Mouse (Mus musculus) cerebellum, adult 9-11 months (tissue): ENCODE measurements around the gene Cplx2.

ENCODE experiments used
- DNase-seq: peaks from one replicate; pipeline ENCODE4 v3.0.0; 2022

Cplx2 gene

DNA sequence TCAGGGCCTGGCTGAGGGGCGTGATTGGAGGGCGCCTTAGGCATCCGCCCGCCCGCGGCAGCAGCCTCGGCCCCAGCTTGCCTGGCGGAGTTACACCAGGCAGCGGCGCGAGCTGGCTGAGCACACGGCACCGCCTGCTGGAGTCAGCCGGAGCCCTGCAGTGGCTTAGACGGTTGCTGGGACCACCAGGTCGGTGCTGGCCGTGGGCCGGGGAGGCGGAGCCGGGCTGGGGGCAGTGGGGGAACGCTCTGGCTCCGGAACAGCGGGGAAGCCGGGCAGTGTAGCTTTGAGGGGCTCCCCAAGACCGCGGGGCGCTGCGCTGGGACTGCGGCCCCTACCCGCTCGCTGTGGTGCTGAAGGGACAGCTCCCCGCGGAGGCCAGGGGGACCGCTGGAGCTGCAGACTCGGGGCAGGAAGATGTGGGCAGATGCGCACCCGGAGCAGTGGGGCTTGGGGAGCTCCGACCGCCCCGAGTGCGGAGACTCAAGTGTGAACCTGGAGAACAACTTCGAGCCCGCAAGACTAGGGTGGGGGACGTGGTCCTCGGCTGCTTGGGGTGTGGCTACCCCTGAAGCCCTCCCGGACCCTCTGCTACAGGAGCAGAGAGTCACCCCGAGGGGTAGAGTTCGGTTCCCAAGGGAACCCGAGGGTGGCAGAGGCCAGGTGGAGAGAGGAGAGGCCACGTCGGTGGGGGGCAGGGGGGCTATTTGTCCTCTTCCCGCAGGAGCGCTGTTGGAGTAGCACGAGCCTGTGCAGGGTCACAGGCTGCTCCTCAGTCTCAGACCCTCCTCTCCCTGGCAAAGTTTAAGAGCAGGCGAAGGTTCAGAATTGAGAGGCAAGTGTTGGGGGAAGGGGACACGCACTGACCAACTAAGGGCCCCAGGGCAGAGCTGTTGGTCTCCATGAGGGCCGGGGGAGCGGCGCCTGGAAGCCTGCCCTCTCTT, 510 bp downstream of the Cplx2 start:
- peak; percentile 81 for DNase-seq

DNA sequence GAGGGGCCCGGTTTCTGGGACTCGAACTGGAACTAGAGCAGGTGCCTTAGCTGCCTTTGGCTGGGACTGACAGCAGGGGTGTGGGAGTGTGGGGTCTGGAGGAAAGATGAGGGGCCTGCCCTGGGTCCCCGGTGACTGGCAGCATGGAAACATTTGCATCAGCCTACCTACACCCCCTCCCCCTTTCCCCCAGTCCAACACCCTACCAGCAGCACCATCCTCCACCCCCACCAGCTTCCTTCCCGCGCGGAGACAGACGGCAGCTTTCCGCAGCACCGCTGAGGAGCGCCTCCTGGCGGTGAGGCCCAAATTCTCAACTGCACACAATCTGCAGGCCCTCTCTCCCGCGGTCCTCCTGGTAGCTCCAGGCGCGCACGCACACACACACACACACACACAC, 1.5 kb downstream of the Cplx2 start:
- peak; percentile 93 for DNase-seq

DNA sequence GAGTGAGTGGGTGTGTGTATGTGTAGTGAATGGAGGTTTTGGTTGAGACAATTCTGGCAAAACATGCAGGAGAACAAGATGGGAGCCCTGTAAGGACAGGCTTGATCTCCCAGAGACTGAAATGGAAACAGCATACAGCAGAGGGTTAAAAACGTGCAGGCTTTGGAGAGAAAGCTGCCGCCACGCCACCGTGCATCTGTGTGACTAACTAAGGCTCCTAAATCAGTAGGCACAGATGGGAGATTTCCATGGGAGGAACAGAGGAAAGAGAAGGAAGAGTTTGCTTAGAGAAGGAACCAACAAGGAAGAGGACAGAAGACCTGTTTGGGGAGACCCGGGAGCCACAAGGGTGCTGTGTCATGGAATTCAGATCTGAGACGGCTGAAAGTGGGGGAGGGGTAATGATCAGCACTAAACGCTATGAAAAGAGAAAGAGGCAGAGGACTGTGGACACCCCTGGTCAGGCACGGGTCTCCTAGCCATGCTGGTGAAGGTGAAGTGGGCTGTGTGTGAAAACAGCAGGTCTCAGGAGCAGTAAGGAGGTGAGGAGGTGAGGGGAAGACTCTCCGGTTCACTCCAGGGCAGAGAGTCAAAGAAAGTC, 3.1 kb downstream of the Cplx2 start:
- peak; percentile 58 for DNase-seq

DNA sequence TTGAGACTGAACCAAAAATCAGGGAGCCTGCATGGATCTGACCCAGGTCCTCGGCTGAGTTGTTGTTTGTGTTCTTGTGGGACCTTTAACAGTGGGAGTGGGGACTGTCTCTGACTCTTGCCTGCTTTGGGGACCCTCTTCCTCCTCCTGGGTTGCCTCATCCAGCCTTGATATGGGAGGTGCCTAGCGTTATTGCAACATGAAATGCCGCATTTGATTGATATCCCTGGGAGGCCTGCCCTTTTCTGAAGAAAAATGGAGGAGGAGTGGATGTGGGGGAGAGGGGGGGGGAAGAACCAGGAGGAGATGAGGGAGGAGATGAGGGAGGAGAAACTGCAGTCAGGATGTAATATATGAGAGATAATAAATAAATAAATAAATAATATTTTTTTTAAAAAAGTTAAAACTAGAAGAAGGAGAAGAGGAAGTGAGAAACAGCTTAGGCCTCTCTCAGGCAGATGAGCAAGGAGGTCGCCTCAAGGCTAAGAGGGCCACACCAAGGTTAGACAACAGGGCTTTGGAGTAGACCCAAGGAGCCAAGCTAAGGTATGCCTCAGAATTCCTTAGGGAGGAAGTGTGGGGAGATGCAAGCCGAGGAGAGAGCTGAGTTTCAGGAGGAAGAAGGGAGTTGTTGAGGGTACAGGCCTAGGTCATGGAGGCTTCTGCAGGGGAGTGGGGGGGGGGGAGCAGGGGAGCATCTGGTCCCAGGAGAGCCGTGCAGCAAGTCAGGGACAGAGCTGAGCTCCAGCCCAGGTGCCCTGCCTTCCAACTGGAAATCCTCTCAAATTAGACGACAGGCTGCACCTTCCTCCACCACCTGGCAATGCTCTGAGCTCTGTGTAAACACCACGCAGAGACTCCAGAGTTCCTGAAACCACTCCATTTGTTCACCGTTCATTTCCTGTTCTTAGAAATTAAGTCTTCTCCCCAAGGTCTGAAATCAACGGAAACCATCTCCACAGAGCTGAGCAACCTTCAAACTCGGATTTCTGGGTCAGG, 4.6 kb downstream of the Cplx2 start:
- peak; percentile 66 for DNase-seq

DNA sequence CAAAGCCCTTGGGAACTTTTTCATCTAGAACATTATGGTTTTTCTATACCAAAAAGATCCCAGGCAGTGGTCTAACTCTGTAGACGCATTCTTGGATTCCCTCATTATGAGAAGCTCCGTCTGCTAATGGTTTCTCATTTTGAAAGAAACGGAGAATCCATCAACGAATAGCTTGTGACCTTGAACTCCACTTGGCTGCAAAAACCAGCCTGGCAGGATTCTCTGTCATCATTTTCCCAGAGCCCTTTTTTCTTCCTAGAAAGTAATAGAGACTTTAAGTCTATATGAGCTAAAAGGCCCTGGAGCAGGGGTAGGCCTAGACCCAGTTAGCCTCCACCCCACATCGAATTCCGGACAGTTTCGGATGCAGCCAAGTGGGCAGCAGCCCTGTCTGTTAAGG, 5.6 kb downstream of the Cplx2 start:
- peak; percentile 24 for DNase-seq

DNA sequence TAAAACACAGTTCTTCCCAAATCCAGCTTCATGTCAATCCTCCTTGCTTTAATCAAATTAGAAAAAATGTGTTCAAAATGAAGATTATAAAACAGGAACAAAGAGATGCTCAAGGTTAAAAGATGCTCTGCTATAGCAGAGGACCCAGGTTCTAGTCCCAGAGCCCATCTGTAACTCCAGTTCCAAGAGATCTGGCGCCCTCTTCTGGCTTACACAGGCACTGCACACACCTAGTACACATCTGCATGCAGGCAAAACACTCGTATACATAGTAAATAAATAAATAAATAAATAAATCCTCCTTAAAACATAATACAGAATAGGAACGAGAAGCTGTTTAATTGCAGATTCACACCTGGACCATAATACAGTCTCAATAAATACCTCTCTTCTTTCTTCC, 6.9 kb downstream of the Cplx2 start:
- DNase-seq = peak; percentile 52

DNA sequence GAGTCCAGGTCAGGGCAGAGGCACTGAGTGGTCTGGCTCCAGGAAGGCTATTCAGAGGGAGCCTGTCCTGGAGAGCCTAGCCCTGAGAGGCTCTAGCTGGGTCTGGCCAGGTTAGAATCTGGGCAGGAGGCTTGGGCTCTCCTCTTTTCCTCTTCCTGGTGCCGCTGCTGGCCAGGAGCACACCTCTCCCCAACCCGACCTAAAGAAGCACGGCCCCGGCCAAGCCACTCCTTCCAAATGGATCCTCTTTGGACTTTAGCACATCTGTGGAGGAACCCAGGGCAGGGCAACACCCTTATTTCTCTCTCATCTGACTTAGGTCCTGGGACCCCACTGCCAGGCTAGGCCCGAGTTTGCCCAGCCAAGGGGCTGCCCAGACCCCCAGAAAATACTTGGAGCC, 9.3 kb downstream of the Cplx2 start:
- peak; percentile 51 for DNase-seq

DNA sequence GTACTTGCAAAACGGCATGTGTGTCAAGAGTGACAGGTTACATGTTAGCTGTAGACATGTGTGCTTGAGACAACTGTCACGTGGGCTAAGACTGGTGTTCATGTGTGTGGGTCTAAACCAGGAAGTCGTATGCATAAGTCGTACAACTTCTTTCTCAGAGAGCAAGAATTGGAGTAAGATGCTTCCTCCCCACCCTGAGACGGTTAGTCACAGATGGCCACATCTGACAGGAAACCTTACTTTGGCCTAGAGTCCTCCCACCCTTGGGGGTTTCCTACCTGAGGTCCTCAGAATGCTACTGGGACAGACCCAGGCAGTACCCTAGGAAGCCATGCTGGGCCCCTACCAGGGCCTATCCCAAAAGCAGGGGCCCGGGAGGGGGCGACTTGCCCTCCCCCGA, 10.2 kb downstream of the Cplx2 start:
- DNase-seq = peak; percentile 34

DNA sequence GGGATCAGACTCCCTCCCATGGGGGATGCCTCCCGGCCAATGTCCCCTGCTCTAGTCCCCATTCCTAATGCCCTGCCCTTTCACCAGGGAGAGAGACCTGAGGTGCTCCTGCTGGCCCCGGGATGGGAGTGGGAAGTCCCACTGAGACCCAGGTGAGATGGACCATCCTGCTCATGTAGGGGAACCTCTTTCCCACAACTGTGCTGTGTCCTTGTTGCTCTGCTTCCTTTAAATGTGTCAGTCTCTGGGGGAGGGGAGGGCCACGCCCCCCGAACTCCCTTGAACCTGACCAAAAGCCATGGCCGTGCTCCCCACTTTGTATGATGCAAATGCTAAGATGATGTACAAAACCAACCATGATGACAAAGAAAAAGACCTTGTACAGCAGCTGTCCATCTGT, 12.4 kb downstream of the Cplx2 start:
- peak; percentile 63 for DNase-seq

DNA sequence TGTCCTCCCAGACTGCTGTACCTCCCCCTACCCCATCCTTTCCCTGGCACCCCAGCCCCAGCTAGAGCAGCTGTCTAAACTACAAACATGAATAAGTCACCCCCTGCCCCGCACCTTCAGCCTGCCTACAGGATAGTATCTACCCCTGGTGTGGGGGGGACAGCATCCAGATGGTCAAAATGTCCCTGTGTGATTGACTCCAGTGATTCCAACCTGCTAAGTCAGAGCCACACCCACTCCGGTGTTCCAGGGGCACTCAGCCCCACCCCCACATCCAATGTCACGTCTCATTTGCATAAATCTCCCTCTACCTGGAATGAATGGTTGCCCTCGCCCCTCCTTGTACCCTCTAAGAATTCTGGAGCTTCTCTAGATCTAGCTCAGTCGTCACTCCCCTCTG, 13.4 kb downstream of the Cplx2 start:
- peak; percentile 68 for DNase-seq

DNA sequence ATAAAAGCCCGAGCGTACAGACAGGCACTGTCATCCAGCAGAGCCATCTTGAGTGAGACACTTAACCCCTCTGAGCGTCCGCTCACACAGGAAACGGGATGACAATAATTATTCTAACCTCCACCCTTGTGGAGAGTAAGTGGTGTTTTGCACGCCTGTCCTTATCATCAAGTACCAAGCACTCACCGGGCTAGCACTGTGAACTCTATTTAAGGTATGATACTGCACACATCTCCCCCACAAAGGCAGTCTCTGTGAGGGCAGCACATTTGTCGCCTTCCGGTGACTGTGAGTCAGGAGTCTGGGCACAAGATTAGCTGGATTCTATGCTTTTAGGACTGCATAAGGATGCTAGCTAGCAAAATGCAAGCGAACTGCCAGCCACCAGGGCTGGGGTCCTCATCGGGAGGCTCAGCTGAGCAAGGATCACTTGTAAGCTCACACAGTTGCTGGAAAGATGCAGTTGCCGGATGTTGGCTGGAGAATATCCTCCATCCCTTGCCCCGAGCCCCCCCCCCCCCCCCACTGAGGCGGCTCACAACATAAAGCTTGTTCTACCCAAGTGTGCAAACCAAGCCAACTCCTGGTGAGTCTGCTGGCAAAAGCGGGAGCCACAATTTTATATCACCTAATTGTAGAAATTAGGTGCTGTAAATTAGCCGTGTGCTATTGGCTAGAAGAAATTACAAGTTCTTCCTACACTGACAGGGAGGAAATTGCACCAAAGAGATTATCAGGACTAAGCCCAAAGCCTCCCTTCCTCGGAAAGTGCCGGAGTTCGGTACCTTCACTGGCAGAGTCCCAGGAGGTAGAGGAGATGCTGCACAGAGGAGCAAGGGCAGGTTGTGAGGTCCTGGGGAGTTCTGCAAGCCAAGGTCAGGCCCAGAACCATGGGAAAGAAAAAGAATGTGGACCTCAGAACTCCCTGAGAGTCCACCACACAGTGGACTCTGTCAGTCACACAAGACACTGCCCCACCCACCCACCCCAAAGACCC, 14.2 kb downstream of the Cplx2 start:
- DNase-seq = peak; percentile 59

DNA sequence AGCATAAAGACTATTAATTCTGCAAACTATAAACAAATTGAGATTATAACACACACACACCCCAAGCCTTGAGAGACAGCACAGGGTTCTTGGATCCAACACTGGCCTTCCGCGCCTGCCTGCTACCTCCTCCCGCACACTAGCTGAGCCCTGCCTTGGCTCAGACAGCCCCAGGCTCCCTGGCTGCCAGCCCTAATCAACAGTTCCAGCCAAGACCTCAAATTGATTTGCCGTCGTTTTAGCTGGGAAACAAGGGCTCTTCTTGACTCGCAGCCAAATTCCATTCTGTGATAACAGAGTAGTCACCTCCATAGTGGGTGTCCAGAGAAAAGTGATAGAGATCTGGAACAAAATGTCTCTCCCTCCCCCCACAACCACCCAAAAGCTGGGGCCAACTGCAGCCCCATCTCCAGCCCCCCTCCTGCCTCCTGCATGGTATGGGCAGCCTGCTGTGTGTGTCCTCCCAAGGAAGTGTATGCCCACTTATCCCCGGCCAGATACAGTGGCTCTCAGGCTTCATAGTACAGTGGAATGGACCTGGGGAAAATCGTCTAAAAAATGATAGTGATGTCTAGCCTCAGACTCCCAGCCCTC, 18.9 kb downstream of the Cplx2 start:
- DNase-seq = peak; percentile 74

DNA sequence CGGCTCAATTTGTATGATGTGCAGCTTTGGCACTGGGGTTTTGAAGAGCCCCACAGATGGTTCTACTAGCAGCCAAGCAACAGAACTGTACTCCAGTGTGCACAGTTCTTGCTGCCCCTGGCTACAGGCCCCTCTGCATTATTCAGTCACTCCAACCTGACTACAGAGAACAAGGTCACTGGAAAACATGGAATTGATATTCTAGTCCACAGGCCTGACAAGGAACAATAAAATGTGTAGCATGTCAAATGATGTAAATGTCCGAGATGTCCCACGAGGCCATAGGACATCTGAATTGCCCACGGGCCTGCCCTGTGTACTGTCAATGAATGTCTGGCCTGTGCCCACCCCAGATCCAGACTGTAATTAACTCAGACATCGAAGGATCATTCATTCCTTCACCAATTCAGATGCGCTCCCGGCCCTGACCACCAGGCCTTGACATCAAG, 19.4 kb downstream of the Cplx2 start:
- no peak for DNase-seq

DNA sequence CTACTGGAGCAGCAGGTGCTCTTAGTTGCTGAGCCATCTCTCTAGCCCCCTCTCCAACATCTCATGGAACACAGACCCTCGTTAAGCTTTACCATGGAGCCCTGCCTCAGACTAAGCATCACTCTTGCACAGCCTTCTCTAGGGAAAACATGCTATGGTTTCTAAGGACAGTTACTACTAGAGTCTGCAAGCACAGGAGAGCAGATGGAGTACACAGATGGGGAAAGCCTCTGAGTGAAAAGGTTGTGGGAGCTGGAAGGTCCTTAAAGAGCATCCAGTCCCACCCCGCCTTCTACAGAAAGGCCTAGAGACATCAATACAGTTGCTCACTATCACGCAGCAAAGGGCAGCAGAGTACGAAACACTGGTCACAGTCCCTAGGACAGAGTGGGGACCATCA, 20.2 kb downstream of the Cplx2 start:
- DNase-seq = no peak

DNA sequence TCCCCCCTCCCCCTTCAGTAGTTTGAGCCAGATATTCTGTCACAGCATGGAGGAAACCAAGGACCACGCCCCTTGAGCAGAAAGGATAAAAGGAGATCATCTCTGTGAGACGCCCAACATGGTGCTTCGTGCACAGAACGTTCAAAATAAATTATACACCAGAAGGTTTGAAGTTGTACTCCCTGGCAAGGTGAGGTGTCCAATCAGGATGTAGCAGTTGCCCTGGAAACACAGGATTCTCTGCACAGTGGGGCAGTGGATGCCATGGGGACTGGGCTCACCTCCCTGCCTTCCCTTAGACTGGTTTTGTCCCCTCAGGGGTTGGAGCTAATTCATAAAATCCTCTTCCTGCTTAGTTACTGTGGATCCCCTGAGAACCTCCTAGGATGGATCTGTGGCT, 25.9 kb downstream of the Cplx2 start:
- DNase-seq = no peak

DNA sequence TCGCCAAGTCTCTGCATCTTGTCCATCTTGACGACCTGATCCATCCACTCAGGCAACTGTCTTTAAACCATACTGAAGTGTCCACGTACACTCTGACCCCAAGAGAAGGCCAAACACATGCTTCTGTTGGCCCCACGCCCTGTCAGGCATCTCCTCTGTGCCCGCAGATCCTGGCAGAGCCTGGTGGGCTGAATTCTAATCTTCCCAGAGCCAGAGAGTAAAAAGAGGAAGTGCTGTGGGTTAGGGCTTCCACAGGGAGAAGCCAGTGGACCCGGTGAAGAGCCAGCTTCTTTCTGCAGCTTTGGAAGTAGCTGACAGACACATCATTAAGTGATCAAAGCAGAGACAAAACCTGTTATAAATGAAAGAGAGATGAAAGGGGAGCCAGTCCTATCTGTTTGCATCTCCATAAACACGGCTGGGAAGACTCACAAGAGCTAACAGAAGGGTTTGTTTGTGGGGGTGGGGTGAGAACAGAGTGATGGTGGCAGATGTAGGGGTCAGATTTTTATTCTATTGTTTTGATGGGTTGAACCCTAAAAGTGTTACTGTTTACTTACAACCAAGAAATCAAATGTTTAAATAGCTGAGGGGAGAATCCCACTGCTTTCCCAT, 29.5 kb downstream of the Cplx2 start:
- DNase-seq = no peak

DNA sequence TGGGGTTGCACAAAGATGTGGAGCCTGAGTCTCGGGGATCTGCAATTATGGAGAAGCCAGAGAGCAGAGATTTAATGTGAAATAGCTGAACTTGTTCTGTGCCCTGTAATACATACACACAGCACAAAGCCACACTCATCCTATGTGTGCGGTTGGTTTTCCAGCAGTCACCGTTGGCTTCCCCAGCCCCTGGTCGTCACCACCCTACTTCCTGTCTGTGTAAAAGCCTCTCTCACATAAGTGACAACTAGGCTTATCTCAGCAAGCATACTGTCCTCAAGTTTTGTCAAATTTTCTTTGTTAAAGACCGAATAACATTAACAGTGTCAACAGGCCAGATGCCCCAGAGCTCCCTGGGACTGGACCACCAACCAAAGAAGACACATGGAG, 30.0 kb downstream of the Cplx2 start:
- DNase-seq = no peak

DNA sequence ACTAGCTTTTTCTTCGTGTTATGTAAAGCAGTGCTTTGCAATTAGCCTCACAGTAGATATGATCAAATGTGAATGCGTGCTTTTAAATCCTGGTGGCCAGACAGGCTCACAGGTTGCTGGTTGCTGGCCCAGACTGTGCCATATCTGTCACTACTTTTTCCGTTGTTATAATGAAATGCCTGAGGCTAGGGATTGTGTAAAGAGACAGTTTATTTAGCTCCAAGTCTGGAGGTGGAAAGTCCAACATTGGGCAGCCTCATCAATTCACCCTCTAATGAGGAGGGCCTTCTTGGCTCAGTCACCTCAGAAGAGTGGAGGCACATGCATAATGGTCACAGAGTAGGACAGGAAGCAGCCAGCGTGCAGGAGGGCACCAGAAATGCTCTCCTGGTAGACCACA, 31.2 kb downstream of the Cplx2 start:
- DNase-seq = no peak

DNA sequence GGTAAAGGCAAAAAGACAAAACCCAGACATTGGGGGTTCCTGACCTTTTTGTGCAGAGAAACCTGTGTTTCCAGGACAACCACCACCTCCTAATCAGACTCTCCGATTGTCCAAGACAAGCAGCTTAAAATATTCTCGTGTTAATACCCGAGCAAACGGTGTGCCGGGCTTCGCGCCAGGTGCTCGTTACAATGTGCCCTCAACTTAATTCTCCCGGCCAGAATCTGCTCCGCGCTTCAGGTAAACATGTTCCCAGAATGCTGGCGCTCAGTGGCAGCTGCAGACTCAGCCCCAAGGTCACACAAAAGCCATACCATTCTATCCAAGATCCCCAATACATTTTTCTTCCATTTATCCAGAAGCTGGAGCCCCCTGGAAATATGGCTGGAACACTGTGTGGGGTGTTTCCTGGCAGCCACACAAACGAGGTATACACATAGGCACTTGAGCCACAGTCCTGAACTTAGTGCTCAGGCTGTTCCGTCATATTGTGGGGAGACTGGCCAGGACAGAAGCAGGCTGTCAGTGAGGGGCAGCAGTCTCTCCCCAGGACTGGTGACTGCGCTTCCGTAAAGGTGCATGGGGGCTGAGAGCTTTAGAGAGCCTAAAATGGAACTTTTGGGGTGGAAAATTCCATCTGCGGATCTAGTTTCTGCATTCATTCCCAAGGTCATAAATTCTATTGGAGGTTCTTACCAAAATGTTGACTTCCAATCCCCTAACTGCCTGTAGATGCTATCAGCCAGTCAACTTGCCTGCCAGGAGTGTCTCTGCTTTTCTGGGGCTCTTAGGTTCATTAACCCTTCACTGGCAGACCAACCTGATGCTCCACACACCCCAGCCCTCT, 32.3 kb downstream of the Cplx2 start:
- DNase-seq = no peak

DNA sequence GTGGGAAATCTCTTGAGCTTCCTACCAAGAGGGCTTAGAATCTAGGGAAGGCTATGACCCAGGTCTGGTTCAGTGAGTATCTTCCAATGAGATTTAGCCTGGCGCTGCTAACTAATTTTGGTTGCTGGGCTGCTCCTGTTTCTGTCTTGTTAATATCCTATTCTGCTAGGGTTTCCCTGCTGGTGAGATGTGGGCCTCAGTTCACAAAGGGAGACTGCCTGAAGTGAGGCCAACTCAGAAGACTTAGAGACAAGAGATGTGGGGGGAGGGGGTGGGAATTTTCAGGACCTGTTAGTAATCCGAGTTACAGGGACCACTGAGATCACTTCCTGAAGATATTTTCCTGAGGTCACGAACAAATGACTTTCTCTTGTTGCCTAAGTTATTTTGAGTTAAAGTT, 33.1 kb downstream of the Cplx2 start:
- no peak for DNase-seq
